Mouse (Mus musculus): ENCODE data around the gene Rabl6. TPM values are rescaled to one million over a fixed set of nuclear protein-coding genes. Genes with fewer than 3 reads are reported as not detected.

Gene Rabl6
- polyA plus RNA-seq, 1 experiment: 38.2 TPM

GRCm38 (mm10) chr2:25633616-25634015 lies 25.3 kb upstream of the Rabl6 start:
- H3K4me1 ChIP-seq (ENCODE audit: control insufficient read depth, insufficient read depth, low read length): no peaks in the 10 kb centered on the region
- H3K27ac ChIP-seq (ENCODE audit: control insufficient read depth, insufficient read depth, low read depth, low read length, poor library complexity): no peak overlapping the region
- H3K4me3 ChIP-seq (replicated peaks; ENCODE audit: control insufficient read depth, low read depth, low read length): no peak overlapping the region
- 77% methylated on average over 3 of the region's 3 CpGs for WGBS
- no peak for TF ChIP-seq POLR2A (IDR thresholded peaks at IDR 0.05; ENCODE audit: borderline replicate concordance, control insufficient read depth, low read depth, low read length)
- TF ChIP-seq CTCF (IDR thresholded peaks at IDR 0.05; ENCODE audit: control insufficient read depth, insufficient read depth, low read length): no peak

GRCm38 (mm10) chr2:25628738-25629137 lies 20.4 kb upstream of the Rabl6 start:
- H3K4me3 ChIP-seq (replicated peaks; ENCODE audit: control insufficient read depth, low read depth, low read length): no peak overlapping the region
- TF ChIP-seq POLR2A (IDR thresholded peaks at IDR 0.05; ENCODE audit: borderline replicate concordance, control insufficient read depth, low read depth, low read length) (no peak), CTCF (IDR thresholded peaks at IDR 0.05; ENCODE audit: control insufficient read depth, insufficient read depth, low read length) (no peak)
- no peak overlapping the region for H3K27ac ChIP-seq (ENCODE audit: control insufficient read depth, insufficient read depth, low read depth, low read length, poor library complexity)
- 65% methylated on average over 4 of the region's 4 CpGs for WGBS
- no peaks in the 10 kb centered on the region for H3K4me1 ChIP-seq (ENCODE audit: control insufficient read depth, insufficient read depth, low read length)

GRCm38 (mm10) chr2:25627811-25628210 lies 19.5 kb upstream of the Rabl6 start, which contains the start of gene Fcna:
Fcna (minus strand) TSS chr2:25628030.
- TF ChIP-seq POLR2A (IDR thresholded peaks at IDR 0.05; ENCODE audit: borderline replicate concordance, control insufficient read depth, low read depth, low read length) (no peak), CTCF (IDR thresholded peaks at IDR 0.05; ENCODE audit: control insufficient read depth, insufficient read depth, low read length) (no peak)
- WGBS: 57% methylated on average over 6 of the region's 6 CpGs
- no peaks in the 10 kb centered on the region for H3K4me1 ChIP-seq (ENCODE audit: control insufficient read depth, insufficient read depth, low read length)
- H3K27ac ChIP-seq (ENCODE audit: control insufficient read depth, insufficient read depth, low read depth, low read length, poor library complexity): no peak within 1 kb of the TSS
- no peak within 1 kb of the TSS for H3K4me3 ChIP-seq (replicated peaks; ENCODE audit: control insufficient read depth, low read depth, low read length)

- no peaks in the 10 kb centered on the region; the same call in 1 of the 2 replicates for H3K4me1 ChIP-seq (ENCODE audit: control insufficient read depth, insufficient read depth, low read length)
- TF ChIP-seq CTCF (IDR thresholded peaks at IDR 0.05; ENCODE audit: control insufficient read depth, insufficient read depth, low read length) (no peak), POLR2A (IDR thresholded peaks at IDR 0.05; ENCODE audit: borderline replicate concordance, control insufficient read depth, low read depth, low read length) (no peak)
- no peak overlapping the region for H3K4me3 ChIP-seq (replicated peaks; ENCODE audit: control insufficient read depth, low read depth, low read length)
- WGBS: 33% methylated on average over 5 of the region's 5 CpGs
- no peak overlapping the region for H3K27ac ChIP-seq (ENCODE audit: control insufficient read depth, insufficient read depth, low read depth, low read length, poor library complexity)
These were observed 17.7 kb upstream of the Rabl6 start for GRCm38 (mm10) chr2:25625986-25626385.

GRCm38 (mm10) chr2:25621229-25622200 lies 13.2 kb upstream of the Rabl6 start, which contains the start of gene Tmem141:
Tmem141 (minus strand) TSS chr2:25622005.
- H3K4me3 ChIP-seq (replicated peaks; ENCODE audit: control insufficient read depth, low read depth, low read length): peak within 1 kb of the TSS; percentile 64
- WGBS: 8% methylated on average over 34 of the region's 34 CpGs
- TF ChIP-seq CTCF (IDR thresholded peaks at IDR 0.05; ENCODE audit: control insufficient read depth, insufficient read depth, low read length) (peak; percentile 57; the same call in 1 of the 2 replicates), POLR2A (IDR thresholded peaks at IDR 0.05; ENCODE audit: borderline replicate concordance, control insufficient read depth, low read depth, low read length) (peak; percentile 33; the same call in 1 of the 2 replicates)
- H3K4me1 ChIP-seq (ENCODE audit: control insufficient read depth, insufficient read depth, low read length): no peaks in the 10 kb centered on the region; the same call in 1 of the 2 replicates
- peak within 1 kb of the TSS; percentile 21; the same call in 1 of the 2 replicates for H3K27ac ChIP-seq (ENCODE audit: control insufficient read depth, insufficient read depth, low read depth, low read length, poor library complexity)

GRCm38 (mm10) chr2:25620852-25621228 lies 12.5 kb upstream of the Rabl6 start:
- Histone ChIP-seq H3K4me3 (replicated peaks; ENCODE audit: control insufficient read depth, low read depth, low read length) (no peak overlapping the region), H3K4me1 (ENCODE audit: control insufficient read depth, insufficient read depth, low read length) (no peaks in the 10 kb centered on the region; the same call in 1 of the 2 replicates), H3K27ac (ENCODE audit: control insufficient read depth, insufficient read depth, low read depth, low read length, poor library complexity) (no peak overlapping the region)
- WGBS: 38% methylated on average over 4 of the region's 4 CpGs
- no peak for TF ChIP-seq CTCF (IDR thresholded peaks at IDR 0.05; ENCODE audit: control insufficient read depth, insufficient read depth, low read length)
- TF ChIP-seq POLR2A (IDR thresholded peaks at IDR 0.05; ENCODE audit: borderline replicate concordance, control insufficient read depth, low read depth, low read length): no peak

GRCm38 (mm10) chr2:25620386-25620785 lies 12.1 kb upstream of the Rabl6 start:
- no peak overlapping the region for H3K4me3 ChIP-seq (replicated peaks; ENCODE audit: control insufficient read depth, low read depth, low read length)
- H3K27ac ChIP-seq (ENCODE audit: control insufficient read depth, insufficient read depth, low read depth, low read length, poor library complexity): no peak overlapping the region
- no peak for TF ChIP-seq POLR2A (IDR thresholded peaks at IDR 0.05; ENCODE audit: borderline replicate concordance, control insufficient read depth, low read depth, low read length)
- TF ChIP-seq CTCF (IDR thresholded peaks at IDR 0.05; ENCODE audit: control insufficient read depth, insufficient read depth, low read length): no peak
- WGBS: 28% methylated on average over 6 of the region's 6 CpGs
- no peaks in the 10 kb centered on the region; the same call in 1 of the 2 replicates for H3K4me1 ChIP-seq (ENCODE audit: control insufficient read depth, insufficient read depth, low read length)

- no peaks in the 10 kb centered on the region; the same call in 1 of the 2 replicates for H3K4me1 ChIP-seq (ENCODE audit: control insufficient read depth, insufficient read depth, low read length)
- no peak within 1 kb of the TSS for H3K27ac ChIP-seq (ENCODE audit: control insufficient read depth, insufficient read depth, low read depth, low read length, poor library complexity)
- WGBS: 65% methylated on average over 3 of the region's 3 CpGs
- no peak within 1 kb of the TSS for H3K4me3 ChIP-seq (replicated peaks; ENCODE audit: control insufficient read depth, low read depth, low read length)
- TF ChIP-seq POLR2A (IDR thresholded peaks at IDR 0.05; ENCODE audit: borderline replicate concordance, control insufficient read depth, low read depth, low read length) (no peak), CTCF (IDR thresholded peaks at IDR 0.05; ENCODE audit: control insufficient read depth, insufficient read depth, low read length) (no peak)
These were observed 9.3 kb upstream of the Rabl6 start, which contains the start of gene Ccdc183 for GRCm38 (mm10) chr2:25617578-25617977. Ccdc183 (minus strand) TSS chr2:25617678.
